Mouse (Mus musculus) heart, embryonic 12.5 days (tissue): Measurements from ENCODE around the gene Zan. TPM values are rescaled to one million over a fixed set of nuclear protein-coding genes. Genes with fewer than 3 reads are reported as not detected.

Source experiments
- ATAC-seq: fragments of 200-750 bp; cut with Nextera tagmentation; 2 replicates; pipeline ENCODE4 v1.8.0; 2017; ENCODE audit warnings: moderate TSS enrichment, moderate library complexity; ENCODE audit not compliant: insufficient number of reproducible peaks, low FRiP score
- H3K27ac ChIP-seq: fragments of 300-500 bp; sonication (generic); 2 replicates; pipeline ENCODE4 v1.5.1; 2016; ENCODE audit warnings: mild to moderate bottlenecking, moderate library complexity; ENCODE audit not compliant: poor library complexity, severe bottlenecking
- H3K27me3 ChIP-seq: fragments of 300-500 bp; sonication (generic); replicated peaks from 2 replicates; pipeline ENCODE4 v1.6.1; 2016; ENCODE audit warnings: mild to moderate bottlenecking, moderate library complexity
- H3K36me3 ChIP-seq: fragments of 300-500 bp; sonication (generic); 2 replicates; pipeline ENCODE4 v1.6.1; 2016; ENCODE audit warnings: mild to moderate bottlenecking, moderate library complexity
- H3K4me1 ChIP-seq: fragments of 300-500 bp; sonication (generic); replicated peaks from 2 replicates; pipeline ENCODE4 v1.6.1; 2016; ENCODE audit warnings: mild to moderate bottlenecking
- H3K4me2 ChIP-seq: fragments of 300-500 bp; sonication (generic); 2 replicates; pipeline ENCODE4 v1.6.1; 2016; ENCODE audit warnings: mild to moderate bottlenecking, moderate library complexity
- H3K4me3 ChIP-seq: fragments of 300-500 bp; sonication (generic); 2 replicates; pipeline ENCODE4 v1.5.1; 2016; ENCODE audit warnings: mild to moderate bottlenecking
- H3K9ac ChIP-seq: fragments of 300-500 bp; sonication (generic); 2 replicates; pipeline ENCODE4 v1.6.1; 2016; ENCODE audit warnings: mild to moderate bottlenecking, moderate library complexity
- H3K9me3 ChIP-seq: fragments of 300-500 bp; sonication (generic); replicated peaks from 2 replicates; pipeline ENCODE4 v1.6.1; 2016; ENCODE audit warnings: mild to moderate bottlenecking, moderate library complexity
- WGBS: fragments of 180-500 bp; shearing (Covaris S2); methylation state at CpG from one replicate; pipeline ENCODE4 v1.1.7; 2016; 5-methylcytosine and 5-hydroxymethylcytosine counted together
- polyA plus RNA-seq: library from polyadenylated mRNA; unstranded; fragments of >200 nt; fragmentation: Nextera tagmentation; extraction: Ambion mirVana; gene quantifications from 2 replicates; pipeline ENCODE4 v1.2.1, GENCODE M21; 2016

Zan gene
- polyA plus RNA-seq, 1 experiment from 2014 or later, result 0.04 TPM

- Histone ChIP-seq H3K27me3 (no peaks in the 10 kb centered on the region), H3K27ac (peak overlapping the region; percentile 88), H3K9ac (no peak overlapping the region), H3K4me2 (peak overlapping the region; percentile 83; the same call in 1 of the 2 replicates), H3K4me3 (0 out of 2 replicates have a peak overlapping the region, but pooled peaks have one; percentile 48), H3K4me1 (peaks cover 29% of the 10 kb centered on the region), H3K36me3 (no peaks in the 10 kb centered on the region), H3K9me3 (no peaks in the 10 kb centered on the region)
- 68% methylated on average over 6 of the region's 6 CpGs for WGBS
- ATAC-seq, result no peak
Measured at GRCm38 (mm10) chr5:137340222-137340621, 136.6 kb downstream of the Zan start.

GRCm38 (mm10) chr5:137339290-137339979 lies 137.4 kb downstream of the Zan start:
- Histone ChIP-seq H3K27me3 (no peaks in the 10 kb centered on the region), H3K9me3 (no peaks in the 10 kb centered on the region), H3K4me3 (peak overlapping the region; percentile 48), H3K36me3 (no peaks in the 10 kb centered on the region), H3K4me1 (peaks cover 29% of the 10 kb centered on the region), H3K4me2 (peak overlapping the region; percentile 83), H3K9ac (peak overlapping the region; percentile 79), H3K27ac (peak overlapping the region; percentile 88)
- peak; percentile 70 for ATAC-seq
- WGBS, result 15% methylated on average over 20 of the region's 22 CpGs

- peak; percentile 25; the same call in 1 of the 2 replicates for ATAC-seq
- WGBS, result 2% methylated on average over 11 of the region's 11 CpGs
- H3K4me2 ChIP-seq, result peak overlapping the region; percentile 83
- peak overlapping the region; percentile 48 for H3K4me3 ChIP-seq
- no peaks in the 10 kb centered on the region for H3K9me3 ChIP-seq
- peaks cover 29% of the 10 kb centered on the region for H3K4me1 ChIP-seq
- peak overlapping the region; percentile 79 for H3K9ac ChIP-seq
- peak overlapping the region; percentile 88 for H3K27ac ChIP-seq
- no peaks in the 10 kb centered on the region for H3K27me3 ChIP-seq
- H3K36me3 ChIP-seq, result no peaks in the 10 kb centered on the region
Measured at GRCm38 (mm10) chr5:137338663-137339289, 138.1 kb downstream of the Zan start.

DNA sequence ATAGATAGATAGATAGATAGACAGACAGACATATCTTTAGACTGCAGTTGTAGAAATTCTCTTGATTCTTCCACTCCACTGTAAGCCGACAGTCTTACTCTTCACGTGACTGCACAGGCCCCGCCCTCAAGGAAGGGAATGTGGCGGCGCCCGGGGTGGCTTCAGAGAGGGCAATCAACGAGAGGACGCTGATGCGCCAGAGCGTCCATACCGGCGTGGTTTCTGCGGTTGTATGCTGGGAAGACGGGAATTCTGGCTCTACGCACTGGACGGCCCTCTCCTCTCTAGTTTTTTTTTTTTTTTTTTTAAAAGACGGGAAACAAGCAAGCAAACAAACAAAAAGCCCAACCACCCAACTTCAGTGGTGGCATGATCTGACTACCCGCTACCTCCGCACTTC lies 138.6 kb downstream of the Zan start:
- H3K4me1 ChIP-seq, result peaks cover 29% of the 10 kb centered on the region
- H3K4me3 ChIP-seq, result peak overlapping the region; percentile 48
- peak; percentile 79 for ATAC-seq
- no peaks in the 10 kb centered on the region for H3K36me3 ChIP-seq
- H3K4me2 ChIP-seq, result peak overlapping the region; percentile 83
- no peaks in the 10 kb centered on the region for H3K9me3 ChIP-seq
- H3K27ac ChIP-seq, result peak overlapping the region; percentile 88
- under 1% methylated on average over 19 of the region's 19 CpGs for WGBS
- peak overlapping the region; percentile 79 for H3K9ac ChIP-seq
- no peaks in the 10 kb centered on the region for H3K27me3 ChIP-seq

GRCm38 (mm10) chr5:137337190-137337589 lies 139.7 kb downstream of the Zan start:
- no peaks in the 10 kb centered on the region for H3K9me3 ChIP-seq
- H3K27me3 ChIP-seq, result no peaks in the 10 kb centered on the region
- peaks cover 38% of the 10 kb centered on the region for H3K4me1 ChIP-seq
- 34% methylated on average over 8 of the region's 8 CpGs for WGBS
- no peak overlapping the region for H3K9ac ChIP-seq
- no peaks in the 10 kb centered on the region for H3K36me3 ChIP-seq
- H3K4me2 ChIP-seq, result peak overlapping the region; percentile 83; the same call in 1 of the 2 replicates
- H3K27ac ChIP-seq, result peak overlapping the region; percentile 32; the same call in 1 of the 2 replicates
- H3K4me3 ChIP-seq, result no peak overlapping the region
- no peak for ATAC-seq

- Histone ChIP-seq H3K27me3 (no peaks in the 10 kb centered on the region), H3K9me3 (no peaks in the 10 kb centered on the region), H3K4me2 (no peak overlapping the region), H3K9ac (no peak overlapping the region), H3K36me3 (peaks cover 9% of the 10 kb centered on the region), H3K27ac (no peak overlapping the region), H3K4me3 (no peak overlapping the region), H3K4me1 (peaks cover 32% of the 10 kb centered on the region)
- WGBS, result 74% methylated on average over 6 of the region's 6 CpGs
- ATAC-seq, result no peak
Measured at GRCm38 (mm10) chr5:137335066-137335465, 141.8 kb downstream of the Zan start.

DNA sequence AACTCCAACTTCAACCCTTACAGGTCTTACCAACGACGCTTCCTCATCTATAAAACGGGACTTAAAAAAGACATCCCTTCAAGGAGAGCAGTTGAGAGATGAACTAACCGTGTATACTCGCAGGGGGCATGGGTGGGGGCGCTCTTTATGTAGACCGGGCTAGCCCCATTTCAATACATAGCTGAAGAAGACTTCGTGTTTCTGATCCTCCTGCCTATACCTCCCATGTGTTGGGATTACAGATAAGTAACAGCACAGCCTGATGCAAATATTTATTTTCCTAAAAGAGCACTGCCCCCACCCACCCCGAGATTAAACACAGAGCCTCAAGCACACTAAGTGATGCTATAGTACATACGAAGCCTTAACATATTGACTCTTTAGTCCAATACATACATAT lies 142.5 kb downstream of the Zan start:
- Histone ChIP-seq H3K4me3 (no peak overlapping the region), H3K4me2 (peak overlapping the region; percentile 100), H3K9me3 (no peaks in the 10 kb centered on the region), H3K9ac (no peak overlapping the region), H3K27me3 (no peaks in the 10 kb centered on the region), H3K36me3 (peaks cover 11% of the 10 kb centered on the region), H3K4me1 (peaks cover 26% of the 10 kb centered on the region), H3K27ac (no peak overlapping the region)
- 46% methylated on average over 10 of the region's 10 CpGs for WGBS
- ATAC-seq, result no peak

DNA sequence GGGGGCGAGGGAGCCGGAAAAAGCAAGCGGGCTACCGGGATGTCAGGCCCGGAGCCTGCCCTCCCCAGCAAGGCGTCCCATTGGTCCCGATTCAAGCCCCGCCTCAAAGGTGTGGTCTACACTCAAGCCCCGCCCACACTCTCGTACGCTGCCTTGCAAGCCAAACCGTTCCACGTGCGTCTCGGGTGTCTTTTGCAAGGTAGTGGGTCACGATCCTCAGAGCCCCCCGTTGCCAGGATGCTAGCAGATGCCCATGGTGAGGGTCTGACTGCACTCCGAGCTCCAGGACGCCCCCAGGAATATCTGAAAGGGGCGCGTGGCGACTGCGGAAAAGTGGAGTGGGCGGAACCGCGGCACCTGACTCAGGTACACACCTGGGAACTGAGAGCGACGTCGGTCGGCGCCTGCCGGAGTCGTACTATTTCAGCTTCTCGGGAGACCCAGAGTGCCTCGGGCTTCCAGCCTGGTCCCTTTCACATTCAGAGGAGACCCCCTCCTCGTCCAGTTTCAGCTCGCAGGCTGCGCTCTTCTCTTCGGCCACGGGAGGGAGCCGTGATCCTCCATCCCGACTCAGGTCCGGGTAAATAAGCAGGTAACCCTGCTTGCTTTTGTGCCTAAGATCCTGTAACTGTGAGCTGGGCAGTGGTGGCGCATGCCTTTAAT lies 143.2 kb downstream of the Zan start, which contains the start of gene Slc12a9:
Gene Slc12a9 (minus strand): TSS at position 86 of the 663 bp plus-strand sequence.
- H3K27ac ChIP-seq, result no peak within 1 kb of the TSS
- WGBS, result under 1% methylated on average over 44 of the region's 44 CpGs
- peak within 1 kb of the TSS; percentile 86 for H3K9ac ChIP-seq
- peaks cover 11% of the 10 kb centered on the region for H3K36me3 ChIP-seq
- no peaks in the 10 kb centered on the region for H3K9me3 ChIP-seq
- no peaks in the 10 kb centered on the region for H3K27me3 ChIP-seq
- ATAC-seq, result peak; percentile 94
- peak within 1 kb of the TSS; percentile 100 for H3K4me2 ChIP-seq
- peak within 1 kb of the TSS; percentile 86 for H3K4me3 ChIP-seq
- H3K4me1 ChIP-seq, result peaks cover 22% of the 10 kb centered on the region

GRCm38 (mm10) chr5:137332857-137333511 lies 143.9 kb downstream of the Zan start:
- peak; percentile 3; the same call in 1 of the 2 replicates for ATAC-seq
- H3K27ac ChIP-seq, result no peak overlapping the region
- 20% methylated on average over 15 of the region's 15 CpGs for WGBS

DNA sequence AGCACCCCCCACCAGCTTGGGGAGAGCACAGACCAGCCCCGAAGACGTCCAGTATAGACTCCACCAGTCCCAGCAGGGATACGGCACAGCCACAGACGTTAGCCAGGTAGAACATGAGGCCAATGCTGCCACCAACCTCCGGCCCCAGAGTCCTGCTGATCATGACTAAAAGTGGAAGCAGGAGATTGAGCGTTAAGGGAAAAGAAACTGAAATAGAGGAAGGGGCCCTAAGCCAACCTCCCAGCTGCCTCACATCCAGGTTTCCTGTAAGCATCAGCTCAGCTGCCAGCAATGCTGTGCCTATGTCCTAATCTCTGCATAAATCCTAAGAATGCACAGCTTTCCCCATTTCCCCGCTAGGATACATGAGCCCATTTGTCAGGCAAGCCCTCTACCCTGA lies 146.0 kb downstream of the Zan start:
- 79% methylated on average over 7 of the region's 7 CpGs for WGBS
- no peaks in the 10 kb centered on the region for H3K27me3 ChIP-seq
- no peak for ATAC-seq
- peaks cover 22% of the 10 kb centered on the region for H3K36me3 ChIP-seq
- H3K27ac ChIP-seq, result no peak overlapping the region
- no peak overlapping the region for H3K4me2 ChIP-seq
- peaks cover 9% of the 10 kb centered on the region for H3K4me1 ChIP-seq
- no peak overlapping the region for H3K9ac ChIP-seq
- H3K4me3 ChIP-seq, result no peak overlapping the region
- H3K9me3 ChIP-seq, result no peaks in the 10 kb centered on the region

More at GRCm38 (mm10) chr5:137332857-137333511, 143.9 kb downstream of the Zan start:
- Histone ChIP-seq H3K4me1 (peaks cover 22% of the 10 kb centered on the region), H3K27me3 (no peaks in the 10 kb centered on the region), H3K9me3 (no peaks in the 10 kb centered on the region), H3K9ac (peak overlapping the region; percentile 86), H3K36me3 (peaks cover 15% of the 10 kb centered on the region), H3K4me2 (peak overlapping the region; percentile 100), H3K4me3 (peak overlapping the region; percentile 86)
